Mouse (Mus musculus): Measurements from ENCODE around the gene Pepd. TPM values are rescaled to one million over a fixed set of nuclear protein-coding genes. Genes with fewer than 3 reads are reported as not detected.

The Pepd gene
- polyA plus RNA-seq, 1 experiment from 2014 or later: 64.5 TPM

- 82% methylated on average over 2 of the region's 2 CpGs for WGBS
- Histone ChIP-seq H3K4me3 (no peak overlapping the region), H3K27ac (no peak overlapping the region), H3K36me3 (peaks cover 76% of the 10 kb centered on the region), H3K9me3 (no peaks in the 10 kb centered on the region), H3K27me3 (ENCODE audit: insufficient read depth, poor library complexity, severe bottlenecking) (no peaks in the 10 kb centered on the region), H3K4me1 (no peaks in the 10 kb centered on the region; the same call in 1 of the 2 replicates)
- DNase-seq (ENCODE audit: low spot score): no peak
Measured at GRCm38 (mm10) chr7:35041286-35042208, 129.4 kb downstream of the Pepd start.

GRCm38 (mm10) chr7:35042209-35042554 is 130.0 kb downstream of the Pepd start:
- Histone ChIP-seq H3K27me3 (ENCODE audit: insufficient read depth, poor library complexity, severe bottlenecking) (no peaks in the 10 kb centered on the region), H3K9me3 (no peaks in the 10 kb centered on the region), H3K27ac (no peak overlapping the region), H3K36me3 (peaks cover 80% of the 10 kb centered on the region), H3K4me1 (no peaks in the 10 kb centered on the region), H3K4me3 (no peak overlapping the region)
- DNase-seq (ENCODE audit: low spot score): no peak

- peaks cover 77% of the 10 kb centered on the region for H3K36me3 ChIP-seq
- H3K9me3 ChIP-seq: no peaks in the 10 kb centered on the region
- H3K4me1 ChIP-seq: no peaks in the 10 kb centered on the region
- no peak overlapping the region for H3K27ac ChIP-seq
- 81% methylated on average over 5 of the region's 5 CpGs for WGBS
- H3K4me3 ChIP-seq: no peak overlapping the region
- DNase-seq (ENCODE audit: low spot score): no peak
- no peaks in the 10 kb centered on the region for H3K27me3 ChIP-seq (ENCODE audit: insufficient read depth, poor library complexity, severe bottlenecking)
Measured at GRCm38 (mm10) chr7:35042759-35043217, 130.6 kb downstream of the Pepd start.

- no peaks in the 10 kb centered on the region for H3K27me3 ChIP-seq (ENCODE audit: insufficient read depth, poor library complexity, severe bottlenecking)
- H3K27ac ChIP-seq: no peak overlapping the region
- DNase-seq (ENCODE audit: low spot score): no peak
- no peak overlapping the region for H3K4me3 ChIP-seq
- H3K4me1 ChIP-seq: no peaks in the 10 kb centered on the region
- no peaks in the 10 kb centered on the region for H3K9me3 ChIP-seq
- peaks cover 71% of the 10 kb centered on the region for H3K36me3 ChIP-seq
- 96% methylated on average over 10 of the region's 10 CpGs for WGBS
Measured at GRCm38 (mm10) chr7:35043266-35043817, 131.2 kb downstream of the Pepd start.

- Histone ChIP-seq H3K27me3 (ENCODE audit: insufficient read depth, poor library complexity, severe bottlenecking) (no peaks in the 10 kb centered on the region), H3K4me1 (no peaks in the 10 kb centered on the region), H3K9me3 (no peaks in the 10 kb centered on the region), H3K36me3 (peaks cover 64% of the 10 kb centered on the region), H3K27ac (no peak overlapping the region), H3K4me3 (no peak overlapping the region)
- DNase-seq (ENCODE audit: low spot score): no peak
- WGBS: 93% methylated on average over 2 of the region's 2 CpGs
Measured at GRCm38 (mm10) chr7:35044719-35045118, 132.5 kb downstream of the Pepd start.

- H3K4me1 ChIP-seq: no peaks in the 10 kb centered on the region
- WGBS: 85% methylated on average over 4 of the region's 4 CpGs
- H3K36me3 ChIP-seq: peaks cover 66% of the 10 kb centered on the region
Measured at GRCm38 (mm10) chr7:35046091-35046490, 133.9 kb downstream of the Pepd start.

GRCm38 (mm10) chr7:35050540-35050939 is 138.4 kb downstream of the Pepd start:
- Histone ChIP-seq H3K27me3 (ENCODE audit: insufficient read depth, poor library complexity, severe bottlenecking) (no peaks in the 10 kb centered on the region), H3K4me1 (peaks cover 10% of the 10 kb centered on the region), H3K36me3 (peaks cover 31% of the 10 kb centered on the region), H3K27ac (no peak overlapping the region), H3K4me3 (no peak overlapping the region), H3K9me3 (no peaks in the 10 kb centered on the region)
- 93% methylated on average over 12 of the region's 12 CpGs for WGBS
- no peak for DNase-seq (ENCODE audit: low spot score)

More at GRCm38 (mm10) chr7:35046091-35046490, 133.9 kb downstream of the Pepd start:
- no peaks in the 10 kb centered on the region for H3K27me3 ChIP-seq (ENCODE audit: insufficient read depth, poor library complexity, severe bottlenecking)
- H3K4me3 ChIP-seq: no peak overlapping the region
- H3K27ac ChIP-seq: no peak overlapping the region
- no peak for DNase-seq (ENCODE audit: low spot score)
- H3K9me3 ChIP-seq: no peaks in the 10 kb centered on the region

GRCm38 (mm10) chr7:35053161-35053560 is 141.0 kb downstream of the Pepd start:
- peaks cover 16% of the 10 kb centered on the region for H3K36me3 ChIP-seq
- H3K4me1 ChIP-seq: peaks cover 11% of the 10 kb centered on the region
- WGBS: 87% methylated on average over 3 of the region's 3 CpGs

GRCm38 (mm10) chr7:35054286-35054685 is 142.1 kb downstream of the Pepd start:
- Histone ChIP-seq H3K9me3 (no peaks in the 10 kb centered on the region), H3K27me3 (ENCODE audit: insufficient read depth, poor library complexity, severe bottlenecking) (no peaks in the 10 kb centered on the region), H3K4me3 (no peak overlapping the region), H3K4me1 (peaks cover 11% of the 10 kb centered on the region), H3K36me3 (peaks cover 16% of the 10 kb centered on the region), H3K27ac (no peak overlapping the region)
- WGBS: 87% methylated on average over 1 of the region's 1 CpGs
- DNase-seq (ENCODE audit: low spot score): no peak

More at GRCm38 (mm10) chr7:35053161-35053560, 141.0 kb downstream of the Pepd start:
- Histone ChIP-seq H3K27ac (no peak overlapping the region), H3K4me3 (no peak overlapping the region), H3K9me3 (no peaks in the 10 kb centered on the region), H3K27me3 (ENCODE audit: insufficient read depth, poor library complexity, severe bottlenecking) (no peaks in the 10 kb centered on the region)
- DNase-seq (ENCODE audit: low spot score): no peak

- 38% methylated on average over 2 of the region's 2 CpGs for WGBS
- Histone ChIP-seq H3K36me3 (peaks cover 12% of the 10 kb centered on the region), H3K4me1 (peaks cover 11% of the 10 kb centered on the region), H3K9me3 (peaks cover 3% of the 10 kb centered on the region; the same call in 1 of the 2 replicates), H3K27ac (peak overlapping the region; percentile 97; the same call in 1 of the 2 replicates), H3K27me3 (ENCODE audit: insufficient read depth, poor library complexity, severe bottlenecking) (no peaks in the 10 kb centered on the region), H3K4me3 (peak overlapping the region; percentile 97)
- DNase-seq (ENCODE audit: low spot score): no peak
Measured at GRCm38 (mm10) chr7:35054977-35055618, 142.9 kb downstream of the Pepd start.

- H3K4me1 ChIP-seq: peaks cover 11% of the 10 kb centered on the region
- H3K9me3 ChIP-seq: peaks cover 4% of the 10 kb centered on the region; the same call in 1 of the 2 replicates
- H3K36me3 ChIP-seq: 0 out of 2 replicates have a peak, but pooled peaks cover 4% of the 10 kb centered on the region
- peak; percentile 81 for DNase-seq (ENCODE audit: low spot score)
- 1% methylated on average over 69 of the region's 77 CpGs for WGBS
- no peaks in the 10 kb centered on the region for H3K27me3 ChIP-seq (ENCODE audit: insufficient read depth, poor library complexity, severe bottlenecking)
- H3K4me3 ChIP-seq: peak overlapping the region; percentile 97
- peak overlapping the region; percentile 97 for H3K27ac ChIP-seq
Measured at GRCm38 (mm10) chr7:35055619-35056435, 143.6 kb downstream of the Pepd start.

- Histone ChIP-seq H3K27me3 (ENCODE audit: insufficient read depth, poor library complexity, severe bottlenecking) (no peaks in the 10 kb centered on the region), H3K9me3 (peaks cover 4% of the 10 kb centered on the region; the same call in 1 of the 2 replicates), H3K4me1 (peaks cover 11% of the 10 kb centered on the region), H3K27ac (peak within 1 kb of the TSS; percentile 97), H3K4me3 (peak within 1 kb of the TSS; percentile 97), H3K36me3 (no peaks in the 10 kb centered on the region)
- under 1% methylated on average over 50 of the region's 53 CpGs for WGBS
- peak; percentile 97 for DNase-seq (ENCODE audit: low spot score)
Measured at GRCm38 (mm10) chr7:35056436-35056864, 144.3 kb downstream of the Pepd start, which contains the start of gene Cebpg. TSS of gene Cebpg (minus strand) at chr7:35056573.

All from heart, embryonic 10.5 days (tissue).